ENCODE assay signal across 8 mouse cellular contexts in genomic region chr4:55349452-55350218, GRCm38 (mm10). TPM values are rescaled to one million over a fixed set of nuclear protein-coding genes. Genes with fewer than 3 reads are reported as not detected.
DNase-seq lines count a peak whose midpoint lies in the region; ATAC-seq and TF ChIP-seq lines count a peak whose summit lies in the region.

Gene Rad23b, plus strand, starts transcription at chr4:55350043.

- H3K27ac ChIP-seq in forebrain, postnatal 0 days (ENCODE audit: low read depth, low read length) = peak within 1 kb of the TSS; percentile 93
- H3K27ac ChIP-seq in lung, embryonic 15.5 days = peak within 1 kb of the TSS; percentile 87

- H3K27me3 ChIP-seq in G1E (ENCODE audit: insufficient read depth, low read length) = no peaks in the 10 kb centered on the region
- H3K27me3 ChIP-seq in forebrain, postnatal 0 days (ENCODE audit: insufficient read depth, low read length) = no peaks in the 10 kb centered on the region
- no peaks in the 10 kb centered on the region for H3K27me3 ChIP-seq in lung, embryonic 15.5 days

- peak within 1 kb of the TSS; percentile 71 for H3K4me2 ChIP-seq in forebrain, postnatal 0 days (ENCODE audit: low read depth)
- peak within 1 kb of the TSS; percentile 75 for H3K4me2 ChIP-seq in lung, embryonic 15.5 days

- 1% methylated on average over 77 of the region's 77 CpGs for WGBS in forebrain, postnatal 0 days
- under 1% methylated on average over 77 of the region's 77 CpGs for WGBS in lung, embryonic 15.5 days

- peak; percentile 83 for ATAC-seq in G1E (ENCODE audit: extremely low read depth, insufficient number of reproducible peaks, low FRiP score, poor library complexity, severe bottlenecking)
- ATAC-seq in forebrain, postnatal 0 days = peak; percentile 98
- ATAC-seq in lung, embryonic 15.5 days (ENCODE audit: borderline replicate concordance, extremely low read depth, low FRiP score, low TSS enrichment) = peak; percentile 96

- H3K9ac ChIP-seq in forebrain, postnatal 0 days = peak within 1 kb of the TSS; percentile 92
- H3K9ac ChIP-seq in lung, embryonic 15.5 days = peak within 1 kb of the TSS; percentile 96

- peaks cover 9% of the 10 kb centered on the region for H3K36me3 ChIP-seq in G1E (replicated peaks)
- H3K36me3 ChIP-seq in forebrain, postnatal 0 days (ENCODE audit: insufficient read depth) = no peaks in the 10 kb centered on the region
- no peaks in the 10 kb centered on the region for H3K36me3 ChIP-seq in lung, embryonic 15.5 days

- peak; percentile 87 for DNase-seq in G1E (ENCODE audit: low spot score)
- DNase-seq in cerebellum, adult 18-20 months = peak; percentile 100
- DNase-seq in forebrain, postnatal 0 days = peak; percentile 100
- DNase-seq in heart, postnatal 4 days = peak; percentile 100
- DNase-seq in layer of hippocampus, adult 8-10 months (ENCODE audit: low spot score in 2 of 2) = peak; percentile 99 to 100
- peak; percentile 100 for DNase-seq in ovary, adult 18-20 months (ENCODE audit: low spot score)
- DNase-seq in thymus, postnatal 0 days (ENCODE audit: low spot score) = peak; percentile 100

- no peak for TF ChIP-seq CTCF in G1E (IDR thresholded peaks at IDR 0.05; ENCODE audit: low read depth, low read length)
- peak; percentile 54 for TF ChIP-seq CTCF in forebrain, postnatal 0 days (IDR thresholded peaks at IDR 0.05; ENCODE audit: low read depth)

- no peaks in the 10 kb centered on the region for H3K9me3 ChIP-seq in G1E (replicated peaks)
- no peaks in the 10 kb centered on the region for H3K9me3 ChIP-seq in forebrain, postnatal 0 days (ENCODE audit: low read length)
- H3K9me3 ChIP-seq in lung, embryonic 15.5 days = no peaks in the 10 kb centered on the region

- peak within 1 kb of the TSS; percentile 88 for H3K4me3 ChIP-seq in G1E (ENCODE audit: low read depth, low read length)
- peak within 1 kb of the TSS; percentile 99 for H3K4me3 ChIP-seq in forebrain, postnatal 0 days (ENCODE audit: low read depth, low read length)
- peak within 1 kb of the TSS; percentile 98 for H3K4me3 ChIP-seq in lung, embryonic 15.5 days

- H3K4me1 ChIP-seq in G1E (ENCODE audit: insufficient read depth, low read depth, low read length) = peaks cover 29% of the 10 kb centered on the region
- H3K4me1 ChIP-seq in forebrain, postnatal 0 days (ENCODE audit: insufficient read depth) = peaks cover 5% of the 10 kb centered on the region
- peaks cover 34% of the 10 kb centered on the region for H3K4me1 ChIP-seq in lung, embryonic 15.5 days

RNA-seq across cellular contexts. Expression of gene Rad23b, which starts in this region (rescaled TPM):
- 249 and 275 TPM in 2 replicates for total RNA-seq in G1E (2014; fragmentation: Nextera tagmentation)
- 128 and 135 TPM in 2 replicates for total RNA-seq in G1E (2017)
- 338 and 376 TPM in 2 replicates for polyA plus RNA-seq in G1E (2012)
- total RNA-seq in forebrain, postnatal 0 days (2014; rRNA removed) = 202 and 222 TPM in 2 replicates
- 94.0 and 95.9 TPM in 2 replicates for polyA plus RNA-seq in forebrain, postnatal 0 days (2015; fragmentation: Nextera tagmentation; extraction: Ambion mirVana)
- 100 to 1,000 TPM; 141 to 161 TPM for total RNA-seq in heart, postnatal 4 days (2021)
- 100 to 1,000 TPM; 171 to 185 (median 176) TPM for total RNA-seq in layer of hippocampus, adult 8-10 months (2022)
- polyA plus RNA-seq in lung, embryonic 15.5 days (2015; fragmentation: Nextera tagmentation; extraction: Ambion mirVana) = 74.7 and 76.9 TPM in 2 replicates
- 63.9 and 68.6 TPM in 2 replicates for polyA plus RNA-seq in thymus, postnatal 0 days (2015; fragmentation: Nextera tagmentation; extraction: Ambion mirVana)

Comparison
In these comparisons a context has a peak if more than half of its experiments do, and no peak if none do; other contexts are left out.
1. Peak in every context shown above with its lines: DNase-seq, ATAC-seq, H3K4me3 ChIP-seq and H3K27ac ChIP-seq.